Mouse (Mus musculus) bone marrow macrophage, adult 2 months (primary cell): ENCODE measurements around the gene Hoxd11. TPM values are rescaled to one million over a fixed set of nuclear protein-coding genes. Genes with fewer than 3 reads are reported as not detected.

Source experiments
- H3K27ac ChIP-seq: 2 replicates; pipeline ENCODE4 v1.5.1; 2012; ENCODE audit warnings: low read depth, low read length; ENCODE audit not compliant: insufficient read depth
- H3K4me1 ChIP-seq: 2 replicates; pipeline ENCODE4 v1.6.1; 2012; ENCODE audit warnings: low read length; ENCODE audit not compliant: control insufficient read depth, insufficient read depth
- H3K4me3 ChIP-seq: 2 replicates; pipeline ENCODE4 v1.5.1; 2012; ENCODE audit warnings: mild to moderate bottlenecking, low read length, moderate library complexity; ENCODE audit not compliant: insufficient read depth
- CTCF ChIP-seq: IDR thresholded peaks from 2 replicates; pipeline ENCODE4 v1.5.1; 2012; ENCODE audit warnings: low read depth, mild to moderate bottlenecking, low read length, moderate library complexity
- POLR2A ChIP-seq: IDR thresholded peaks from 2 replicates; pipeline ENCODE4 v1.6.1; 2012; ENCODE audit warnings: mild to moderate bottlenecking, low read depth, low read length, borderline replicate concordance
- polyA plus RNA-seq: library from polyadenylated mRNA; stranded (reverse); fragments of >200 nt; gene quantifications from 2 replicates; pipeline ENCODE4 v1.2.4, GENCODE M21; 2012; ENCODE audit not compliant: missing spikeins, insufficient read depth, insufficient read length

Gene Hoxd11
- not detected in 2 replicates for polyA plus RNA-seq

- Histone ChIP-seq H3K4me1 (no peaks in the 10 kb centered on the region), H3K27ac (no peak within 1 kb of the TSS), H3K4me3 (no peak within 1 kb of the TSS)
- TF ChIP-seq CTCF (no peak), POLR2A (no peak)
These were observed at the start of gene Hoxd11 for GRCm38 (mm10) chr2:74678891-74679595. TSS of gene Hoxd11 (plus strand) at chr2:74679557.

- TF ChIP-seq CTCF = no peak
- no peak for TF ChIP-seq POLR2A
- Histone ChIP-seq H3K4me1 (no peaks in the 10 kb centered on the region), H3K4me3 (no peak overlapping the region), H3K27ac (no peak overlapping the region)
These were observed 43.9 kb upstream of the Hoxd11 start for GRCm38 (mm10) chr2:74635412-74635811.

DNA sequence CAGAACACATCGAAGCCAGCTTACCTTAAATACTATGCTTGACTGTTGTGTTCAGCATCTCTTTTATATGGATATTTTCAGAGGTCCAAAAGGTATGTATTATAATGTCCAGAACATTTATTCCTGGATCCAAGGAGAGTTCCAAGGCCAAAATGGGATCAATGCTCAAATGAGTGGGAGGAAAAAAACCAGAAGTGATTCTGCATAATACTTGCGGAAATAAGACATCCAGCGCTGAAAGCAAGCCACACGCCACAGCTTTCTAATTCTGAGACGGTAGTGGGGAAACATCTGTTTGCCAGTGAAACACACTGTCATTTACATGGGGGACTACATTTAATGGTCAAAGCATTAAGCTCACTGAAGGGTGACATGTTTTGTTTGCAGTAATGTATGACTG is 36.9 kb upstream of the Hoxd11 start:
- H3K27ac ChIP-seq = no peak overlapping the region
- no peak overlapping the region for H3K4me3 ChIP-seq
- TF ChIP-seq CTCF (no peak), POLR2A (no peak)
- no peaks in the 10 kb centered on the region for H3K4me1 ChIP-seq

DNA sequence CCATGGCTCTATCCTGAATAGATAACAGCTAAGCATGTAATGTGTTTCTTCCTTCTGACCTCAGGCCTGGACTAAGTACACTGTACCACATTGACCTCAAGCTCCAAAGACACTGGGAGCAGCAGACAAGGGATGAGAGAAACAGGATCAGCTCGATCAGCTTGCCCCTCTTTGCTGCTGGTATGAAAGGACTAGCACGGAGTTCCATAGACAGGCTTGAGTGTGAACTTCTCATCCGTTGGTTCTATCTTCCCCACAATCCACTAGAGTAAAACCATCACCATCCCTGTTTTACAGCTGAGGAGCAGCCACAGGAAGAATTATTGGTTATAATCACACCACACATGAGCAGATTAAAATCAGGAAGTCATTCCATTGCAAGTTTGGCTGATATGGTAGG is 33.7 kb upstream of the Hoxd11 start:
- H3K4me3 ChIP-seq = no peak overlapping the region
- TF ChIP-seq POLR2A = no peak
- no peak for TF ChIP-seq CTCF
- no peaks in the 10 kb centered on the region for H3K4me1 ChIP-seq
- H3K27ac ChIP-seq = no peak overlapping the region

- TF ChIP-seq POLR2A = no peak
- TF ChIP-seq CTCF = no peak
- no peak overlapping the region for H3K27ac ChIP-seq
- H3K4me3 ChIP-seq = no peak overlapping the region
- no peaks in the 10 kb centered on the region for H3K4me1 ChIP-seq
These were observed 32.1 kb upstream of the Hoxd11 start for GRCm38 (mm10) chr2:74647082-74647864.

DNA sequence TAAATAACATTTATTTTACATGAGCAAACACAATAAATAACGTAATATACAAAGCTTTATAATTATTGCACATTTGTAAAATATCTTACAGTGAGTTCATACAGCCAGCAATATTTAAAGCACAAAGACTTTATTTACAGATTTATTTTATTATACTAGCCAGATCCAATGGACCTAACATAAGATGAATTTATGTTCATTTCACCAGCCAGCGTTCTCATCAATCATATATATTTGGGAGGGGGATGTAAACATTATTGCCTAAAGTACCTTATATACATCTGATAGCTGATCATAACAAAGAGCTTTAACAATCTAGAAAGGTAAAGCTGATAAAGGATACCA is 26.4 kb upstream of the Hoxd11 start:
- Histone ChIP-seq H3K4me3 (no peak overlapping the region), H3K4me1 (no peaks in the 10 kb centered on the region), H3K27ac (no peak overlapping the region)
- TF ChIP-seq CTCF = no peak
- no peak for TF ChIP-seq POLR2A

DNA sequence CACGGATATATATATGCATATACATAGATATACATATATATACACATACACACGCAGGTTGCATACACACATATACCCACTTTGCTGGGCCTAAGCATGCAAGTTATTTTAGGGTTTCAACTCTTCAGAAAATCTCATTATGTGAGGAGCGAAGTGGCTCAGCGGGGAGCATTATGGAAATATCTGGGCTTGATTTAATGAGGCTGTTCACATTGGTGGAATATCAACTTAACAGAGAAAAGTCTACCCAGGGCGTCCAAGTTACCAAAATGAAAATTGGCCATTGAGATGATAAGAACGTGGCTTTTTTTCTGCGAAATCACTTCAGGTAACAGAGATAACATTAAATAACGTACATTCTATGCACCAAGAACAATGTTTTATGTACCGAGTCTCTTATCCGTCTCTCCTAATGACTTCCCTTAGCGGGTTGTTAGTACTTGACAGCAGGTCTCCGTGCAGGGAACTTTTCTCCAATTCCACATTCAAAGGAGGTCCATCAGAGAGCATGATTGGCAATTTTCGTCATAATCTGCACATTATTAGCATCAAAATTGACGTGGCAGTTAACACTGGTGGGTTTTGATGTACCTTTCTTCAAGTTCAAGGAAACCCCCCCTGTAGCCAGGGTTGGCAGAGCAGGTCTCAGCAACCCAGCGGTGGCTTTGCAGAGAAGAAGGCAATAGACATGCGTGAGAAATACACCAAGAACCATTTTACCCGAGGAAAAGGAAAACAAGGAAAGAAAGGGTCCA is 25.4 kb upstream of the Hoxd11 start:
- no peak overlapping the region for H3K27ac ChIP-seq
- no peaks in the 10 kb centered on the region for H3K4me1 ChIP-seq
- TF ChIP-seq CTCF (no peak), POLR2A (no peak)
- H3K4me3 ChIP-seq = no peak overlapping the region

- H3K4me3 ChIP-seq = no peak overlapping the region
- H3K4me1 ChIP-seq = no peaks in the 10 kb centered on the region
- no peak overlapping the region for H3K27ac ChIP-seq
- TF ChIP-seq CTCF = no peak
- TF ChIP-seq POLR2A = no peak
These were observed 24.5 kb upstream of the Hoxd11 start for GRCm38 (mm10) chr2:74654743-74655419.

- H3K4me1 ChIP-seq = no peaks in the 10 kb centered on the region
- H3K4me3 ChIP-seq = no peak overlapping the region
- H3K27ac ChIP-seq = no peak overlapping the region
- no peak for TF ChIP-seq POLR2A
- TF ChIP-seq CTCF = no peak
These were observed 24.0 kb upstream of the Hoxd11 start for GRCm38 (mm10) chr2:74655420-74655781.
